Mouse (Mus musculus) right cerebral cortex, adult 18-20 months (tissue): ENCODE results near the gene Rbms3.

Experiments used
- DNase-seq: peaks from one replicate; pipeline ENCODE4 v3.0.0; 2022; ENCODE audit warnings: mixed read lengths

Gene Rbms3

GRCm38 (mm10) chr9:116703119-116703518 lies 926.6 kb downstream of the Rbms3 start:
- no peak for DNase-seq

DNA sequence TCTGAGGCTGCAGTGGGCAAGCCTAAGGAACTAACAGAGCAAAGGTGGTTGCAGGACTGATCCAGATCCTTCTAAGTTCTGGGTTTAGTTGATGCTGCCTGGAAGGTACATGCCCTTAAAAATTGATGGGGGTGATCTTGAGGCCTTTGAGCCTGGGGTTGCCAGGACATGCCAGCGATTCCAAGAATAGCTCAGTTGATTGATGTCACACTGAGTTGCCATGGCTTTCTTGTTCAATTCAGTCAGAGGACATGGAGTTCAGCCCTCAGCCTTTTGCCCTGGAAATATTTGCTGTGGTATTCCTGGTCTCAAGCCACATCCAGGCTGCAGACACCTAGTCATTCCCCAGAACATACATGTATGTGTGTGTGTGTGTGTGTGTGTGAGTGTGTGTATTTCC lies 927.1 kb downstream of the Rbms3 start:
- DNase-seq: no peak

- no peak for DNase-seq
These were observed 928.1 kb downstream of the Rbms3 start for GRCm38 (mm10) chr9:116701511-116702179.

DNA sequence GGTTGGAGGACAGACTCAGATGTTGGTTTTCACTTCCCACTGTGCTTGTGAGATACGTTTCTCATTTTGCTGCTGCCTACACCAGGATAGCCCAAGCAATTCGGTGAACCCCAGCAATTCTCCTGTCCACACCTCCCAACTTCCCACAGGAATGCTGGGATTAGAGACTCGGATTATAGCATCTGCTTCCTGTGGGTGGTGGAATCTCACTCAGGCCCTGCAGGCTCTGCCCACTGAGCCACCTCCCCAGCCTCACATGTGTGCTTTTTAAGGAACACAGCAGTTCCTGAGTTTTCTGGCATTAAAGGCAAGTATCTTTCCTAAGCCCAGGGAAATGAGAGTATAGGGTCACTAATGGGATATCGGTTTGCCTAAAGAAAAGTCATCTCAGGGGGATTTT lies 941.1 kb downstream of the Rbms3 start:
- DNase-seq: no peak

DNA sequence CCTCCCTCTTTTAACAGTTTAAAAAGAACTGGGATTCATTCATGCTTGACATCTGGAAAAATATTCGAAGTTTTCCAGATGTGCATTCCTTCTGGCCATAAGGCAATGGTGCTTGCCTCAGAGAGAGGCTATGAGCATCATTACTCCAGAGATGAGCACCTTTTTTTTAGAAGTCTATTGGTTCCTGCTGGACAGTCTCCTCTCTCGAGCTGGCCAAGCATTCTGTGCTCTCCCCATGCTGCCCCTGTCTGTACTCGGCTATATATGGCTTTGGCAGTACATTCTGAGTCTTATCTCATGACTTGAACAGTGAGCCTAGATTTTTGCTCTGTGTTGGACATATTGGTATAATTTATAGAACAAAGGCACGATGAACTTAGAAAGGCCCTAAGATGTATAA lies 952.6 kb downstream of the Rbms3 start:
- DNase-seq: no peak

DNA sequence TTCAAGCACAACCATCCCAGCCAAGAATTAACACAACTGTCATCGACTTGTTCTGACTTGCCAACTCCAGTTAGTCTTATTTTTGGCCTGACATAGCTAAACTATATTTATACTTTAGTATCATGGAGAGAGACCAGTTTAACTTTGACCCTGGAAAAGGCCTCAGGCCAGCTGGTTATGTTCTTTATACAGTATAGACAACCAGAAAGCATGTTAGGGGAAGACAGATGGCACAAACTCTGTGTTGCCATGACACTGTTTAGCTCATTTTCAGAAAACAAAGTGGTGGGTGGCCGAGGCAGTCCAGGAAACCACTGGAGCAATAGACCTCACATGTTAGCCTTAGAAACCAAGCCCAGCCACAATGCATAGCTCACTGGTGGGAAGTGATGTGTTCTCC lies 953.3 kb downstream of the Rbms3 start:
- no peak for DNase-seq

DNA sequence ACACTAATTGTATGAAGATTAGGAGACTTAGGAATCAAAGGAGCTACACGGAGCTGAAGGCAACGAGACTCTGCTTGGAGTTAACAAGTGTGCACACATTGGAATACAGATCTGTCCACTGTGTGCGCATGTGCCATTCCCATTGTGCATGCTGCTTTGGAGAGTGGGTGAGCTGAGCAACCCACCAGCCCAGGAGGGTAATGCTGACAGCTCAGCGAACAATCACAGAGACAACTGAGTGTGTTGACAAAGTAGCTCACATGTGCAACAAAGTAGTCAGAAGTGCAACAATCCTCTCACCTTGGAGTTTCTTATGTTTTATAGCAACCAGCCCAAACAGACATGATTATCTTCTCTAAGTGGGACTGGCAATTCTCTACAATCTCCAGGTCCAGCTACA lies 955.5 kb downstream of the Rbms3 start:
- DNase-seq: no peak

- no peak for DNase-seq
These were observed 968.7 kb downstream of the Rbms3 start for GRCm38 (mm10) chr9:116661026-116661425.

GRCm38 (mm10) chr9:116659936-116660335 lies 969.8 kb downstream of the Rbms3 start:
- DNase-seq: no peak

- DNase-seq: no peak
These were observed 972.6 kb downstream of the Rbms3 start for GRCm38 (mm10) chr9:116657141-116657540.

DNA sequence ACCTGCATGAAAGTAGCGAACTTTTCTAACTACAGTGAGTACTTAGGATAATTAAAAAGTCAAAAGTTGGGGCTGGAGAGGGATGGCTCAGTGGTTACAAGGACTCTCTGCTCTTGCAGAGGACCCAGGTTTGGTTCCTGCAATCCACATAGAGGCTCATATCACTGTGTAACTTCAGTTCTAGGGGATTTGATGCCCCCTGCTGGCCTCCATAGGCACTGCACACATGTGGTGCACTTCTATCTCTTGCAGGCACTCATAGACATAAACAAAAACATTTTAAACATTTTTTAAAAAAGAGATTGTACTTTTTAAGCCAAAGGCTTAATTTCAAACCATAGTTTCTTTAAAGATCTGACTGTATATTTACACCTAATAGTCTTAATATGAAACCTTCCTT lies 978.3 kb downstream of the Rbms3 start:
- DNase-seq: no peak

- DNase-seq: no peak
These were observed 979.8 kb downstream of the Rbms3 start for GRCm38 (mm10) chr9:116649955-116650354.

DNA sequence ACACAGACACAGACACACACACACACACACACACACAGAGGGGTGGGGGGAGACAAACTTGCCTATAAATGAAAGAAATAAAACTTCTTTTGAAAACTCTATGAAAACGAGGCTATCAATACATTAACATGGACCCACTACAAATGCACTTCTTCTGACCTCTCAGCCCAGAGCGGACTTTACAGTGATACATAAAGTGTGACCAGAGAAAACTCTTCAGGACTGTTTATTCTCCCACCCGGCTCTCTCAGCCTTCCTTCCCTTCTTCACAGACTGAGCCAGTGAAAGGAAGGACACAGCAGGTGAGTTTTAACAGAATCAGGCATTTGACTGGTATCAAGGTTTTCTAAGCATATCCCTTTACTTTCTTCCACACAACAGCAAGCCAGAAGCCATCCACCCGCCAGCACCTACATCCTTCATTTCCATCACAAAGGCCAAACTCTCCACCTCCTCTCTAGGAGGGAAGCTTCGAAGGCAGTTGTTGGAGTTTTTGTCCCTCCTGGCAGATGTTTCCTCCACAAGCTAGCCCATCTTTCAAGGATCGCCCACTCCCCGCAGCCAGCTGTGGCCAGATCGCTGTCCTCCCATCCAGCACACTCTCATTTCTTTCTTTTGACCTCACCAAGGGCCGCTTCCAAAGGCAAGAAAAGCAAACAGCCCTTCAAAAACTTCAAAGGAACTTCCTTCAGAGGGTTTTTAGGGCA lies 980.5 kb downstream of the Rbms3 start:
- DNase-seq: no peak

- DNase-seq: no peak
These were observed 985.1 kb downstream of the Rbms3 start for GRCm38 (mm10) chr9:116644616-116645015.

DNA sequence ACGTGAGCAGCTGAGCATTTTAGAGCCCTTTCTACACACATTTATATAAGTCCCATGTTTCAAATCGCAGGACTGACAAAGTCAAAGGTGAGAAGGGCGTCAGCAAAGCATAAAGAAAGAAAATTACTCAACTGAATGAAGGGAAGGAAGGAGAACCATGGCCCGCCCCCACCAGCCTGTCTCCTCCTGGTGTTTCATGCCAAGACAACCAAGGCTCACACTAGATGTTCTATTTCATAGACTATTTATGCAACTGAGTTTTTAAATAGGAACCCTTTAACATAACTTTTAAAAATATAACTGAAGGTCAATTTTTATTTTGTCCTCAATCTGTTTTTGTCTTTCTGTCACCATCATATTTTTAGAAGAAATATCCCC lies 989.4 kb downstream of the Rbms3 start:
- DNase-seq: peak; percentile 6

- DNase-seq: no peak
These were observed 990.0 kb downstream of the Rbms3 start for GRCm38 (mm10) chr9:116639597-116640301.

GRCm38 (mm10) chr9:116633786-116634185 lies 995.9 kb downstream of the Rbms3 start:
- no peak for DNase-seq

- no peak for DNase-seq
These were observed 996.6 kb downstream of the Rbms3 start for GRCm38 (mm10) chr9:116633075-116633474.

DNA sequence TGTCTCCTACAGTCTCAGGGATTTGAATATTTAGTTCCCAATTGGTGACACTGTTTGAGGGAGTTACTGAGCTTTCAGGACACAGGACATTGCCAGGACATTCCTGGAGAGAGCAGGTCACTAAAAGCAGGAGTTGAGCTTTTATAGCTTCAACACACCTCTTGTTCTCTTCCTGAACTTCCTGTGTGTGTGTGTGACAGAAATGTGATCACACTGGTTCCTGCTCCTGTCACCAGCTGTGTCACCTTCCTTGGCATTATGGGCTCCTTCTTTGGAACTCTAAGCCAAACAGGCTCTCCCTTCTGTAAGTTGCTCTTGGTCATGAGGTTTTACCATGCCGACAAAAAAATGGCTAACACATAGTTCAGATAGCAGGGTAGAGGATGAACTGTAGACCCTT lies 997.9 kb downstream of the Rbms3 start:
- DNase-seq: no peak

DNA sequence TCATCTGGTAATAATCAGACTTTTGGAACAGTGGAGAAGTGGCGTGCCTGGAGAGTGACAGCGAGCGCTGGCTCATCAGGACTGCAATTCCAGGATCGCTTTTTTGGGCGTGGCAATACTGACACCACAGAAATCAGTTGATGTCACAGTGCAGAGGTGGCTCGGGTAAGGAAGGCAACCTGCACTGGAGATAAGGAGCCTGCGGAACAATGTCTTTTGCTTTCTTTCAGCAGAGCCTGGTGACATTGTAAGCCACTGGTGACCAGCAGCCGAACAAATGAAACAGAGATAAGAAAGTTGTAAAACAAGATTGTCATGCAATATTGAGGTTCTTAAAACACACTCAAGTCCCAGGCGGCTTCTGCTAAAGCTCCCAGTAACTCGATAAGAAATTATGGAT lies 998.9 kb downstream of the Rbms3 start:
- DNase-seq: no peak

- DNase-seq: peak; percentile 15
These were observed 1009.3 kb downstream of the Rbms3 start for GRCm38 (mm10) chr9:116620434-116620833.

GRCm38 (mm10) chr9:116618886-116619285 lies 1010.8 kb downstream of the Rbms3 start:
- no peak for DNase-seq

GRCm38 (mm10) chr9:116613276-116613675 lies 1016.4 kb downstream of the Rbms3 start:
- DNase-seq: no peak

GRCm38 (mm10) chr9:116596046-116596445 lies 1033.7 kb downstream of the Rbms3 start:
- no peak for DNase-seq
